Mouse (Mus musculus): ENCODE data around the gene Zfp786. TPM values are rescaled to one million over a fixed set of nuclear protein-coding genes. Genes with fewer than 3 reads are reported as not detected.

Gene Zfp786
- polyA plus RNA-seq, 1 experiment: not detected

- TF ChIP-seq POLR2A (IDR thresholded peaks at IDR 0.05; ENCODE audit: borderline replicate concordance, low read depth, low read length) (no peak), CTCF (IDR thresholded peaks at IDR 0.05; ENCODE audit: low read depth, low read length) (no peak)
- H3K4me1 ChIP-seq (ENCODE audit: control insufficient read depth, insufficient read depth, low read length): peaks cover 3% of the 10 kb centered on the region; the same call in 1 of the 2 replicates
- no peak overlapping the region for H3K4me3 ChIP-seq (ENCODE audit: insufficient read depth, low read length)
- no peak overlapping the region for H3K27ac ChIP-seq (ENCODE audit: insufficient read depth, low read depth, low read length)
These were observed 3.2 kb downstream of the Zfp786 start for GRCm38 (mm10) chr6:47827462-47827861.

GRCm38 (mm10) chr6:47824241-47824640 is 6.4 kb downstream of the Zfp786 start:
- no peak for TF ChIP-seq POLR2A (IDR thresholded peaks at IDR 0.05; ENCODE audit: borderline replicate concordance, low read depth, low read length)
- no peak for TF ChIP-seq CTCF (IDR thresholded peaks at IDR 0.05; ENCODE audit: low read depth, low read length)
- no peak overlapping the region for H3K27ac ChIP-seq (ENCODE audit: insufficient read depth, low read depth, low read length)
- no peak overlapping the region for H3K4me3 ChIP-seq (ENCODE audit: insufficient read depth, low read length)
- peaks cover 4% of the 10 kb centered on the region for H3K4me1 ChIP-seq (ENCODE audit: control insufficient read depth, insufficient read depth, low read length)

GRCm38 (mm10) chr6:47821776-47822175 is 8.9 kb downstream of the Zfp786 start:
- no peak overlapping the region for H3K27ac ChIP-seq (ENCODE audit: insufficient read depth, low read depth, low read length)
- no peak for TF ChIP-seq CTCF (IDR thresholded peaks at IDR 0.05; ENCODE audit: low read depth, low read length)
- no peak for TF ChIP-seq POLR2A (IDR thresholded peaks at IDR 0.05; ENCODE audit: borderline replicate concordance, low read depth, low read length)
- no peak overlapping the region for H3K4me3 ChIP-seq (ENCODE audit: insufficient read depth, low read length)

GRCm38 (mm10) chr6:47821236-47821635 is 9.4 kb downstream of the Zfp786 start:
- peaks cover 12% of the 10 kb centered on the region for H3K4me1 ChIP-seq (ENCODE audit: control insufficient read depth, insufficient read depth, low read length)
- TF ChIP-seq POLR2A (IDR thresholded peaks at IDR 0.05; ENCODE audit: borderline replicate concordance, low read depth, low read length) (no peak), CTCF (IDR thresholded peaks at IDR 0.05; ENCODE audit: low read depth, low read length) (no peak)
- no peak overlapping the region for H3K4me3 ChIP-seq (ENCODE audit: insufficient read depth, low read length)
- H3K27ac ChIP-seq (ENCODE audit: insufficient read depth, low read depth, low read length): no peak overlapping the region

More at GRCm38 (mm10) chr6:47821776-47822175, 8.9 kb downstream of the Zfp786 start:
- peaks cover 12% of the 10 kb centered on the region for H3K4me1 ChIP-seq (ENCODE audit: control insufficient read depth, insufficient read depth, low read length)

- Histone ChIP-seq H3K4me1 (ENCODE audit: control insufficient read depth, insufficient read depth, low read length) (peaks cover 12% of the 10 kb centered on the region), H3K4me3 (ENCODE audit: insufficient read depth, low read length) (no peak overlapping the region), H3K27ac (ENCODE audit: insufficient read depth, low read depth, low read length) (no peak overlapping the region)
- TF ChIP-seq POLR2A (IDR thresholded peaks at IDR 0.05; ENCODE audit: borderline replicate concordance, low read depth, low read length) (no peak), CTCF (IDR thresholded peaks at IDR 0.05; ENCODE audit: low read depth, low read length) (no peak)
These were observed 10.9 kb downstream of the Zfp786 start for GRCm38 (mm10) chr6:47819626-47820325.

- Histone ChIP-seq H3K27ac (ENCODE audit: insufficient read depth, low read depth, low read length) (no peak overlapping the region), H3K4me3 (ENCODE audit: insufficient read depth, low read length) (no peak overlapping the region), H3K4me1 (ENCODE audit: control insufficient read depth, insufficient read depth, low read length) (peaks cover 12% of the 10 kb centered on the region)
- no peak for TF ChIP-seq POLR2A (IDR thresholded peaks at IDR 0.05; ENCODE audit: borderline replicate concordance, low read depth, low read length)
- TF ChIP-seq CTCF (IDR thresholded peaks at IDR 0.05; ENCODE audit: low read depth, low read length): no peak
These were observed 11.9 kb downstream of the Zfp786 start for GRCm38 (mm10) chr6:47818721-47819120.

- Histone ChIP-seq H3K27ac (ENCODE audit: insufficient read depth, low read depth, low read length) (no peak overlapping the region), H3K4me1 (ENCODE audit: control insufficient read depth, insufficient read depth, low read length) (peaks cover 18% of the 10 kb centered on the region), H3K4me3 (ENCODE audit: insufficient read depth, low read length) (no peak overlapping the region)
- no peak for TF ChIP-seq POLR2A (IDR thresholded peaks at IDR 0.05; ENCODE audit: borderline replicate concordance, low read depth, low read length)
These were observed 14.5 kb downstream of the Zfp786 start for GRCm38 (mm10) chr6:47816151-47816550.

- TF ChIP-seq POLR2A (IDR thresholded peaks at IDR 0.05; ENCODE audit: borderline replicate concordance, low read depth, low read length): no peak
- TF ChIP-seq CTCF (IDR thresholded peaks at IDR 0.05; ENCODE audit: low read depth, low read length): no peak
- Histone ChIP-seq H3K27ac (ENCODE audit: insufficient read depth, low read depth, low read length) (peak within 1 kb of the TSS; percentile 52), H3K4me1 (ENCODE audit: control insufficient read depth, insufficient read depth, low read length) (peaks cover 28% of the 10 kb centered on the region), H3K4me3 (ENCODE audit: insufficient read depth, low read length) (peak within 1 kb of the TSS; percentile 86)
These were observed 17.3 kb downstream of the Zfp786 start, which contains the start of gene Pdia4 for GRCm38 (mm10) chr6:47813257-47813878. Gene Pdia4, minus strand, starts transcription at chr6:47813430.

GRCm38 (mm10) chr6:47812271-47812915 is 18.3 kb downstream of the Zfp786 start:
- peak overlapping the region; percentile 86 for H3K4me3 ChIP-seq (ENCODE audit: insufficient read depth, low read length)
- H3K4me1 ChIP-seq (ENCODE audit: control insufficient read depth, insufficient read depth, low read length): peaks cover 37% of the 10 kb centered on the region
- H3K27ac ChIP-seq (ENCODE audit: insufficient read depth, low read depth, low read length): peak overlapping the region; percentile 50
- TF ChIP-seq CTCF (IDR thresholded peaks at IDR 0.05; ENCODE audit: low read depth, low read length) (no peak), POLR2A (IDR thresholded peaks at IDR 0.05; ENCODE audit: borderline replicate concordance, low read depth, low read length) (no peak)

GRCm38 (mm10) chr6:47811324-47811723 is 19.3 kb downstream of the Zfp786 start:
- H3K27ac ChIP-seq (ENCODE audit: insufficient read depth, low read depth, low read length): no peak overlapping the region
- H3K4me3 ChIP-seq (ENCODE audit: insufficient read depth, low read length): peak overlapping the region; percentile 86

More at GRCm38 (mm10) chr6:47811324-47811723, 19.3 kb downstream of the Zfp786 start:
- H3K4me1 ChIP-seq (ENCODE audit: control insufficient read depth, insufficient read depth, low read length): peaks cover 37% of the 10 kb centered on the region
- no peak for TF ChIP-seq CTCF (IDR thresholded peaks at IDR 0.05; ENCODE audit: low read depth, low read length)
- TF ChIP-seq POLR2A (IDR thresholded peaks at IDR 0.05; ENCODE audit: borderline replicate concordance, low read depth, low read length): no peak

All from bone marrow macrophage, adult 2 months (primary cell).